Mouse (Mus musculus): ENCODE data around the gene Twf1.

Gene Twf1

GRCm38 (mm10) chr15:94572746-94573145 is 16.9 kb downstream of the Twf1 start:
- DNase-seq (ENCODE audit: low read depth, low spot score), result no peak

DNA sequence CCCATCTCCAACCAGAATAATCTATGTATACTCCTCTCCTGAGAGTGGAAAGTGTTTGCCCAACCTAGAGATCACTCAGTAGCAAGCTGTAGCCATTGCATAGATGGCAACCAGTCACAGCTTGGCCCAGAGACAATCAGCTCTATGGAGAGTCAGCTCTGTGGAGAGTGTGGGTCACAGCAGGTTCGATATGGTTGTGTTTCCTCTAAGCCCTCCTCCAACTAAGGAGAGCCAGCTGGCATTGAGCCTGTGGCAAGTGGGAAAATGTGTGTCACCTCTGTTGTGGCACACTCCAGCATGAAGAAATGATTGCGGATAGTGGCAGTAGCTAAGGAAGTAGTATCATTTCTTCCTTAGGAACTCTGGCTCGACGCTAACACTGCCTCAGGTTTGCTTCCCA is 18.2 kb downstream of the Twf1 start:
- peak; percentile 17 for DNase-seq (ENCODE audit: low read depth, low spot score)

- no peak for DNase-seq (ENCODE audit: low read depth, low spot score)
Measured at GRCm38 (mm10) chr15:94568496-94569182, 21.1 kb downstream of the Twf1 start.

- peak; percentile 24 for DNase-seq (ENCODE audit: low read depth, low spot score)
Measured at GRCm38 (mm10) chr15:94565854-94566253, 23.8 kb downstream of the Twf1 start.

- no peak for DNase-seq (ENCODE audit: low read depth, low spot score)
Measured at GRCm38 (mm10) chr15:94564909-94565308, 24.8 kb downstream of the Twf1 start.

- no peak for DNase-seq (ENCODE audit: low read depth, low spot score)
Measured at GRCm38 (mm10) chr15:94558895-94559656, 30.6 kb downstream of the Twf1 start.

- peak; percentile 96 for DNase-seq (ENCODE audit: low read depth, low spot score)
Measured at GRCm38 (mm10) chr15:94557442-94557841, 32.2 kb downstream of the Twf1 start.

DNA sequence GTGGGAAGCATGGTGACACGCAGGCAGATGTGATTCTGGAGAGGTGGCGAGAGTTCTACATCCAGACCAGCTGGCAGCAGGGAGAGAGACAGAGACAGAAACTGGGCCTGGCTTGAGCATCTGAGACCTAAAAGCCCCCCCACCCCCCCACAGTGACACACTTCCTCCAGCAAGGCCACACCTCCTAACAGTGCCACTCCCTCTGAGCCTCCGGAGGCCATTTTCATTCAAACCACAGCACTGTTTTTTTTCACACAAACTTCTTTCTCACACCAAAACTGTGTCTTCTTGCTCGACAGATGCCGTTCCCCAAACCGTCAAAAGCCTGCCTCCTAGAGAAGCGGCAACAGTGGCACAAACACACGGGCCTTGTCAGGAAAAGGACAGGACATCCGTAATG is 36.2 kb downstream of the Twf1 start:
- DNase-seq (ENCODE audit: low read depth, low spot score), result no peak

DNA sequence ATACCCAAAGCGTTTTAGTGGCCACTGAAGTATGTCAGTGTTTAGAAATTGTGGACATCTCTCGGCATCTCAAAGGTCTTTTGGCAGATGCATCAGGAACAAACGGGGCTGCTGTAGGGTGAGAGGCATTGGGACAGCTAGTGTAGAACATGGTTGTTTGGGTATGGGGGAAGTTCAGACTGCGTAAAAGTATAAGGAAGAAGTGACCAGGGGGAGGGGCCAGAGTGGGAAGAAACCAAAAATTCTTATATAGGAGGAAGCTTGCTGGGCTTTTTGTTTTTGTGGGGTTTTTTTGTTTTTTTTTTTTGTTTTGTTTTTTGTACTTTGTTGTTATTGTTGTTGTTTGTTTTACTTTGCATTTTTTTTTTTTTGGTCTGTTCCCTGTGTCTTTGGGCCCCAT is 44.8 kb downstream of the Twf1 start:
- DNase-seq (ENCODE audit: low read depth, low spot score), result no peak

- no peak for DNase-seq (ENCODE audit: low read depth, low spot score)
Measured at GRCm38 (mm10) chr15:94544052-94544636, 45.5 kb downstream of the Twf1 start.

- peak; percentile 98 for DNase-seq (ENCODE audit: low read depth, low spot score)
Measured at GRCm38 (mm10) chr15:94543409-94544051, 46.2 kb downstream of the Twf1 start, which contains the start of the genes Pus7l and Irak4. Gene Pus7l, minus strand, starts transcription at chr15:94543547. Gene Irak4, plus strand, starts transcription at chr15:94543643.

- no peak for DNase-seq (ENCODE audit: low read depth, low spot score)
Measured at GRCm38 (mm10) chr15:94542567-94543408, 46.9 kb downstream of the Twf1 start.

DNA sequence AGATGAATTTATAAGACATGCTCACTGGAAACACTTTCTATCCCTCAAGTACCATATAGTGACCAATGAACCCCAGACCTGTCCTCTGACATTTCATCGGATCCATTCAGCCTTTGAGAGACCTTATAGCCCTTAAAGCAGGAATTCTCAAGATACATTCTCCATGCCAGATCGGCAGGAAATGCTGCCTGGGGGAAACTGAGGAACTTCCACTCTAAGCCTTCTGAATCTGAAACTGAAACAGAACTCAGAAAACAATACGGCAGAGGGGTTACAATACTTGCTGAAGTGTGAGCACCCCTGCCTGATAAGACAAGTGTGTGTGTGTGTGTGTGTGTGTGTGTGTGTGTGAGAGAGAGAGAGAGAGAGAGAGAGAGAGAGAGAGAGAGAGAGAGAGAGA is 50.4 kb downstream of the Twf1 start:
- no peak for DNase-seq (ENCODE audit: low read depth, low spot score)

- DNase-seq (ENCODE audit: low read depth, low spot score), result no peak
Measured at GRCm38 (mm10) chr15:94535521-94535920, 54.2 kb downstream of the Twf1 start.

- DNase-seq (ENCODE audit: low read depth, low spot score), result no peak
Measured at GRCm38 (mm10) chr15:94532956-94533355, 56.7 kb downstream of the Twf1 start.

- DNase-seq (ENCODE audit: low read depth, low spot score), result no peak
Measured at GRCm38 (mm10) chr15:94532306-94532705, 57.4 kb downstream of the Twf1 start.

DNA sequence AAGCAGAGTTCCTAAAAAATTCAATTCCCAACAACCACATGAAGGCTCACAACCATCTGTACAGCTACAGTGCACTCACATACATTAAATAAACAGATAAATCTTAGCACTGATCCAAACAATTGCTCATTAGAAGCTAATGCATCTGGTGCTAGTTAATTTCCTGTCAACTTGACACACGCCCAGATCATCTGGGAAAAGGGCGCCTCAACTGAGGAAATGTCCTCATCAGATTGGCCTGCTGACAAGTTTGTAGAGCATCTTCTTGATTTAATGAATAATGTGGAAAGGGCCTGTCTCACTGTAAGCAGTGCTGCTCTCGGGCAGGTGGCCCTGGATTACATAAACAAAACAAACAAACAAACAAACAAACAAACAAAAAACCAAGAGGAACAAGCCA is 59.2 kb downstream of the Twf1 start:
- DNase-seq (ENCODE audit: low read depth, low spot score), result no peak
